Mouse (Mus musculus) spleen, adult 12 weeks (tissue): ENCODE data around the gene Csnk1g2.
"Not testable (repeated sequence)": the region's sequence is repeated elsewhere in the genome, so short reads cannot be mapped to it uniquely, and the experiment has no call there.

Experiments used
- DNase-seq: peaks from one replicate; pipeline ENCODE4 v3.0.0; 2022; ENCODE audit warnings: low spot score

Gene Csnk1g2

GRCm38 (mm10) chr10:80623457-80624191 lies 986 bp downstream of the Csnk1g2 start:
- DNase-seq = peak; percentile 51

DNA sequence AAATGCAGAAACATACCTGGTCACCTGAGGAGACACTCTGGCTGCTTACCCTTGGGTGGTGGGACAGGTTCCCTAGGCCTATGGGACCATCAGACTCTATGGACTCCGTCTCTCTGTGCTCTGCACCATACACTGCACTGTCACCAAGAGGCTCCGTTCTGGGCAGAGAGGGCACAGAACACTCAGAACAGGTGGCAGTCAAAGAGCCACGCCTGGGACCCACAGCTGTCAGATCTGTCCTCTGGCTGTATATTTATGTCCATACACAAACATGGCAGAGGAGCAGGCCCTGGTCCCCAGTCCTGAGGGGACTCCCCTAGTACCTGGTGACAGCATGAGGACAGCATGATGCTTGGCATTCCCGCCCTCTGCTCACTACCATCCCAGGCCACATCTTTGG lies 3.1 kb downstream of the Csnk1g2 start:
- DNase-seq = no peak

GRCm38 (mm10) chr10:80627685-80628084 lies 5.0 kb downstream of the Csnk1g2 start:
- no peak for DNase-seq

DNA sequence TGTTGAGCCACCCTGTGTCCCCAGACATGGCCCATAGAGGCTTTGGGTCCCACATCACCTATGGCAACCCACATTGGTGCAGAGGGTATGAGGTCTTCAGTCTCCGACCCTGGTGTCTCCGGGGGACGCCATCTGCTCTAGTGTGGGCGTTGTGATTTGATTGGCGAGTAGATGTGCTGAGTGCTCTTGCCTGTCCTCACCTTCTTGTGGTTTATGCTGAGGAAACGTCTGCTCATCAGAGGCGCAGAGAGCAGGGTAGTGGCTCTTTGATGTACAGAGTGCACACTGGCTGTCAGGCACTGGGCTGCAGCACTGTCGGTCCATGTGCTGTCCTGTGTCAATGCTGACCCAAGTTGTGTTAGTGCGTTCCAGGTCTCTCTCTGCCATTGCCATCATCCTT lies 6.3 kb downstream of the Csnk1g2 start:
- no peak for DNase-seq

DNA sequence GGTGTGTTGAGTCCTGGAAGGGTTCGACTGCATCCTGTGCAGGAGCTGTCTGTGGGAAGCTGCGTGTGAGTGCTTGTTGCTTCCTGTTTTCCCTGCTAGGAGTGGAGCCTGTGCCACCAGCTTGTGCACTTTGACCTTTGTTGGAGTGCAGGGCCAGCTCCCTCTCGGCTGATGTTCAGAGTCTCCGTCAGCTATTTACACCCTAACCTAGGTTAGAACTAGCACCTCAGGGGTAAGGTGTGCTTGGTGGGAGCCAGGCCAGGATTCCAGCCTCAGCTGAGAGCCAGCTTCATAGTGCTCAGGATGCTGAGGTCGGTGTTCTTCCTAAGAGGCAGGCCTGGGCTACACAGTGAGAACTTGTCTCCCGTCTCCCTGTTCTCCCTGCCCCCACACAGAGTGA lies 12.7 kb downstream of the Csnk1g2 start:
- no peak for DNase-seq

DNA sequence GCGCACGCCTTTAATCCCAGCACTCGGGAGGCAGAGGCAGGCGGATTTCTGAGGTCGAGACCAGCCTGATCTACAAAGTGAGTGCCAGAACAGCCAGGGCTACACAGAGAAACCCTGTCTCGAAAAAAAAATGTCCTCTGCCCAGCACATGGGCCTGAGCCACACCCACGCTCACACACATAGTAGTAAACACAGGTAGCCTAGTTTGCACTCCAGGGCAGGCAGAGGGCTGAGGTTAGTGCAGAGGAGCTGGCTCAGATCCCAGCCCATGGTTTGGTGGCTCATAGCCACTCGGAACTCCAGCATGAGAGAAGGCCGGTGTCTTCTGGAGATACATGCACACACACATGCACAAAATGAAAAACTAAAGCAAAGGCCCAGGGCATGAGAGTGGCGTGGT lies 24.3 kb downstream of the Csnk1g2 start:
- no peak for DNase-seq

- DNase-seq = not testable (repeated sequence)
Observed at GRCm38 (mm10) chr10:80649910-80650309, 27.3 kb downstream of the Csnk1g2 start.

DNA sequence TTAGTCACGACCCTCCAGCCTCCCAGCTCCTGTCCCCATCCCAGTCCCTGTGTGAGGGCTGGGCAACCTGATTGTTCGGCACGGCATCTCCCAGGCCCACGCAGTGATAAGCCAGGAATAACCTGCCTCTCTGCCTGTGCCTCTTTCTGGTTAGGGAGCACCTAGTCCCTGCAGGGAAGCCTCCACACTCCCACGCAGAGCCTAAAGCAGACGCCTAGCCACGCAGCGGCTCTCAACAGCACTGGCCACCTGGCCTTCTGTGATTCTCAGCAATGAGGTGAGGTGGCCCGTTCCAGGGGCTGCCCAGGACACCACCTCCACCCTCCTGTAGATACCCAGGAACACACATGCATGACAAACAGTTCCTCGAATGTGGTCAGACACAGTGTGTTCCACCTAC lies 27.8 kb downstream of the Csnk1g2 start:
- DNase-seq = no peak

DNA sequence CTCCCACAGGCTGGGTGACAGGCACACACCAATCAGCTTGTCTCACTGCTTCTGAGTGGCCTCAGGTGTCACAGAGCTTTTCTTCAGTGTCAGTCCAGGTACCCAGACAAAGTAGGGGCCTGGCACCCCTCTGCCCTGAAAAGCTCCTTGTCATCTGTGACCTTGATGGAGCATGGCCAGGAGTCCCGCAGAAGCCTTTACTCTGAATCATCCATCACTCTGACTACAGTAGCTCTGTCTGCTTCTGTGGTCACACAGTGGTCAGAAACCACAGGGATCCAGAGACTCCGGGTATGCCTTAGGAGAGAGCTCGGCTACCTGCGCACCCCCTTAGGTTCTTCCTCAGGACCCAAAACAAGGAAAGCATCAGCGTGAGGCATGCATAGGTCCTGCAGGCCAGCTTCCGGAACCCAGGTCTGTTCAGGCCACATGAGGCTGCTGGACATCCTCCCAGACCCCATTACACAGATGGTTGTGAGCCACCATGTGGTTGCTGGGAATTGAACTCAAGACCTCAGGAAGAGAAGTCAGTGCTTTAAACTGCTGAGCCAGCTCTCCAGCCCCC lies 30.6 kb downstream of the Csnk1g2 start:
- DNase-seq = no peak

GRCm38 (mm10) chr10:80654866-80655265 lies 32.2 kb downstream of the Csnk1g2 start:
- no peak for DNase-seq

DNA sequence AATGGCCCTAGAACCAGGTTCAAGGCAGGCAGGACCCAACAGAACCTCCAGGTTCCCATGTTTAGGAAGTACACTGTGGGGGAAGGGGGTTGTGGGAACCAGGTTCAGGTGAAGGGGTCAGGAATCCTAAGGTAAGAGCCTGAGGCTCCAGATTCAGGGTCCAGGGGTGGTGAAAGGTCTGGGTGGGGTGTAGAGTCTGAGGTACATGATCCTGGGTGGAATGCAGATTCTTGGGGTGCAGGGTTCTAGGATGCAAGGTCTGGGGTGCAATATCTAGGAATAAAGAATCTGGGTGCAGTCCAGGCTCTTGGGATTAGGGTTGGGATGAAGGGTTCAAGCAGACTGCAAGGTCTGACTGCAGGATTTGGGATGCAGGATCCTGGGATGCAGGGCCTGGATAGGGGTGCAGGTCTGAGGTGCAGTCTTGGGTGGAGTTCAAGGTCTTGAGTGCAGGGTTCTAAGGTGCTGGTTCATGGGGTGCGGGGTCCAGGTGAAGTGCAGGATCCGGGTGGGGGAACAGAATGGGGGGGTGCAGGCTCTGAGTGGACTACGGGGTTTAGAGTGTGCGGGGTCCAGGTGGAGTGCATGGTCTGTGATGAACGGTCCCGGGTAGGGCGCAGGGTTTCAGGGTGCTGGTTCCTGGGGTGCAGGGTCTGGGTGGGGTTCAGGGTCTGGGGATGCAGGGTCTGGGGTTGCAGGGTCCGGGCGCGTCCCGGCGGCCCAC lies 32.9 kb downstream of the Csnk1g2 start:
- no peak for DNase-seq

DNA sequence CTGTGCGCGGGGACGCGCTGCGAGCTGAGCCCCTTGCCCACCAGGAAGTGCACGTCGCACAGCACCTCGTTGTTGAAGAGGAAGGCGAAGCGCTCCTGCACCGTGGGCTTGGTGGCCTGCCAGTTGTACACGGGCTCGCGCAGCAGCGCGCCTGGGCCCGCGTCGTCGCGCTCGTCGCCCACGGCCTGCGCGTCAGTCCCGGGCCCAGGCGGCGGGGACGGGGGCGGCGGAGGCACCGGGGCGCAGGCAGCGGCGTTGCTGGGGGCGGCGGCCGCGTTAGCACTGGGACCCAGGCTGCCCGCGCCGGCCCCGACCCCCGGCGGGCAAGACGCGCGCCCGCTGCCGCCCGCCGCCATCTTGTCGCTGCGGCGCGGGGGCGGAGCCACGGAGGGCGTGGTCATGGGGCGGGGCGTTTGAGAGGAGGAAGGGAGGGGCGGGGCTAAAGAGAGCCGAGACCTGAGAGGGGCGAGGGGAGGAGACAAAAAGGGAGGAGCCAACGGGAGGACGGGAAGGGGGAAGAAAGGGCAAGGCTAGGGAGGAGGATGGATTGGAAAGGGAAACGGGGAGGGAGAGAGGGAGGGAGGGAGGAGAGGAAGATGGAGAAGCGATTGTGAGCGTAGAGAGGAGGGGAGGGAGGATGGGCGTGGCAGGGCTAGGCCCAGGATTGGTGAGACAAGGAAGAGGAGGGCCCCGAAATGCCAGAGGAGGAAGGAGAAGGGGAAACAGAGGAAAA lies 33.7 kb downstream of the Csnk1g2 start:
- DNase-seq = peak; percentile 94

DNA sequence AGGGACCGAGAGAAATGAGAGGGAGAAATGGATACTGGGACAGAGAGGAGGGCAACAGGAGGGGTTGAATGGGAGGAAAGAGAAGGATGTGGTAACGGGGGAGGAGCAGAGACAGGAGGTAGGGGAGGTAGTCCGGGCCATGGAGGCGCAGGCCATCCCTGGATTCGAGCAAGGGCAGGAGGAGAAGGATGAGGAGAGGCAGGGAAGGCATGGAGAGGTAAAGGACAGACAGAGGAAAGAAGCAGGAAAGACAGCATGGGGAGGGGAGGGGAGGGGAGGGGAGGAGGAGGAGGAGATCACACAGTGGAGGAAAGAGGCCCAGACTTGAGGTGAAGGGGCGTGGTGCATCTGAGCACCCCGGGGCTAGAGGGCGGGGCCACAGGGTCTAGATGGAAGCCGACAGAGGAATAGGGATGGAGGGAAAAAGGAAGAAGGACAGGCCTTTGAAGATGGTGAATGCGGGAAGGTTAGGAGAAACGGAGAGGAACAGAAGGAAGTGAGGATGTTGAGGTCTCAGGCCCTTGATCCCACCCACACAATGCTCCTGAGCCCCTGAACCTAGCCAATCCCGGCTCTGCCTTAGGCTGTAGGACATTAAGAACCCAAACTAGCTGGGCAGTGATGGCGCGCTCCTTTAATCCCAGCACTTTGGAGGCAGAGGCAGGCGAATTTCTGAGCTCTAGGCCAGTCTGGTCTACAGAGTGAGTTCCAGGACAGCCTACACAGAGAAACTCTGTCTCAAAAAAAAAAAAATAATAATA lies 34.4 kb downstream of the Csnk1g2 start, which contains the start of gene Btbd2:
TSS of gene Btbd2 (minus strand) at position 209 of the 761 bp plus-strand sequence.
- no peak for DNase-seq

GRCm38 (mm10) chr10:80658194-80658840 lies 35.7 kb downstream of the Csnk1g2 start:
- DNase-seq = no peak

GRCm38 (mm10) chr10:80658841-80659202 lies 36.2 kb downstream of the Csnk1g2 start:
- peak; percentile 54 for DNase-seq

DNA sequence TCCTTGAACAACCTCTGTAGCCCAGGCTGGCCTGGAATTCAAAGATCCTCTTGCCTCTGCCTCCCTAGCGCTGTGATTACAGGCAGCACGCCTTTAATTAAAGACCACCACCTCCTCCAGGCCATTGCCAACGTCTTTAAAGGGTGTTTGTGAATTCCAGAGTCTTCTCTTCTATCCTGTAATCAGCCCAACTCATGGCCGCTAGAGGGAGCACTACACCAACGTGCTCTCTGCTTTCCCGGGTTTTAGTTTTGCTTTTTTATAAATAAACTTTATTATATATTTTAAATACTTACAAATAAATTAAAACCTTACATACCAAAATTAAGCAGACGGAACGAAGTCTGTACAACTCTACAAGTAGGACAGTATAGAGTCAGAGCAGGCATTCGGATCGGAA lies 36.6 kb downstream of the Csnk1g2 start:
- DNase-seq = peak; percentile 72

GRCm38 (mm10) chr10:80661149-80661548 lies 38.5 kb downstream of the Csnk1g2 start:
- DNase-seq = peak; percentile 65

- DNase-seq = no peak
Observed at GRCm38 (mm10) chr10:80663485-80664196, 41.0 kb downstream of the Csnk1g2 start.

DNA sequence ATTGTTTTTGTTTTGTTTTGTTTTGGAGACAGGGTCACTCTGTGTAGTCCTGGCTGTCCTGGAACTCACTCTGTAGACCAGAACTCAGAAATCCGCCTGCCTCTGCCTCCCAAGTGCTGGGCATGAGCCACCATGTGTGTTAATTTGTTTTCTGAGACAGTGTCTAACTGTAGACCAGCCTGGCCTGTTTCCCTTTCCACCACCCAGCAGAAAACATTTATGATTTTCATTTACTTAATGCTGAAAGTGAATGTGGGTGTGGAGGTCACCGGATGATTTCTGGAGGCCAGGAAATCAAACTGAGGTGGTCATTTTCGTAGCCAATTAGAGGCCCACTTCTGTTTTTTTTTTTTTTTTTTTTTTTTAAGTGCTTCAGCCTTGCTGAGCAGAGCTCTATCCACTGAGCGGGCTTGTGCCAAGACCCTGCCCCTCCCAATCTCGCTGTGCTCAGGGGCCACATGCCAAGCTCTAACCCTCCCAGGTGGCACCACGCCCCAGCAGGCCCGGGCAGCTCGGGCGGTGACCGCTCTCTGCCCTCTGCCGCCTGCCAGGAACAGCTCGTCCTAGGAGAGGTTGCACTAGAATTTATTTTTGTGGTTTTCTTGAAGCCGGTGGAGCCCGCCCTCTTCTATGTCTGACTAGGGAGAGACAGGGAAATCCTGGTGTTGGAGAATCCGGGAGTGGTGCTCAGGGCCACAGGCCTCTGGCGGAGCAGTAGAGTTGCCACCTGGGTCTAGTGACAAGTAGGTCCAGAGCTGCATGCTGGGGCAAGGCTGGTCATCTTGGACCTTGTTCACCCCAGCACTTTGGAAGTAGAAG lies 41.8 kb downstream of the Csnk1g2 start:
- DNase-seq = peak; percentile 55

GRCm38 (mm10) chr10:80665016-80665380 lies 42.4 kb downstream of the Csnk1g2 start:
- DNase-seq = no peak
